Mouse (Mus musculus) embryonic facial prominence, embryonic 15.5 days (tissue): ENCODE data around the gene Olfr934. TPM values are rescaled to one million over a fixed set of nuclear protein-coding genes. Genes with fewer than 3 reads are reported as not detected.

ENCODE experiments used
- ATAC-seq: fragments of 200-750 bp; cut with Nextera tagmentation; 2 replicates; pipeline ENCODE4 v1.8.0; 2017; ENCODE audit warnings: low read depth, moderate TSS enrichment; ENCODE audit not compliant: insufficient number of reproducible peaks, low FRiP score, low TSS enrichment
- H3K27ac ChIP-seq: fragments of 300-500 bp; sonication (generic); replicated peaks from 2 replicates; pipeline ENCODE4 v1.5.1; 2015; ENCODE audit warnings: mild to moderate bottlenecking, inconsistent platforms
- H3K27me3 ChIP-seq: fragments of 300-500 bp; sonication (generic); 2 replicates; pipeline ENCODE4 v1.6.1; 2015; ENCODE audit warnings: inconsistent platforms
- H3K36me3 ChIP-seq: fragments of 300-500 bp; sonication (generic); 2 replicates; pipeline ENCODE4 v1.6.1; 2015; ENCODE audit warnings: mild to moderate bottlenecking, inconsistent platforms
- H3K4me1 ChIP-seq: fragments of 300-500 bp; sonication (generic); 2 replicates; pipeline ENCODE4 v1.6.1; 2015; ENCODE audit warnings: inconsistent platforms
- H3K4me2 ChIP-seq: fragments of 300-500 bp; sonication (generic); replicated peaks from 2 replicates; pipeline ENCODE4 v1.6.1; 2015; ENCODE audit warnings: mild to moderate bottlenecking, inconsistent platforms
- H3K4me3 ChIP-seq: fragments of 300-500 bp; sonication (generic); replicated peaks from 2 replicates; pipeline ENCODE4 v1.5.1; 2015; ENCODE audit warnings: mild to moderate bottlenecking, inconsistent platforms
- H3K9ac ChIP-seq: fragments of 300-500 bp; sonication (generic); 2 replicates; pipeline ENCODE4 v1.6.1; 2015; ENCODE audit warnings: inconsistent platforms
- H3K9me3 ChIP-seq: fragments of 300-500 bp; sonication (generic); replicated peaks from 2 replicates; pipeline ENCODE4 v1.6.1; 2016; ENCODE audit warnings: inconsistent platforms
- WGBS: fragments of 180-500 bp; shearing (Covaris S2); methylation state at CpG from one replicate; pipeline ENCODE4 v1.1.7; 2015; 5-methylcytosine and 5-hydroxymethylcytosine counted together
- polyA plus RNA-seq: library from polyadenylated mRNA; unstranded; fragments of >200 nt; fragmentation: Nextera tagmentation; extraction: Ambion mirVana; gene quantifications from 2 replicates; pipeline ENCODE4 v1.2.1, GENCODE M21; 2015

Gene Olfr934
- 0.07 TPM in 1 of 2 replicates, not detected in the other for polyA plus RNA-seq

GRCm38 (mm10) chr9:38988215-38988614 lies at the start of gene Olfr934:
Gene Olfr934 (minus strand): TSS chr9:38988315.
- ATAC-seq, result no peak
- 85% methylated on average over 2 of the region's 2 CpGs for WGBS

GRCm38 (mm10) chr9:39023277-39023676 lies 35.2 kb upstream of the Olfr934 start, which contains the start of gene Olfr146:
Gene Olfr146 (minus strand): TSS chr9:39023377.
- Histone ChIP-seq H3K4me1 (no peaks in the 10 kb centered on the region), H3K36me3 (no peaks in the 10 kb centered on the region), H3K27ac (no peak within 1 kb of the TSS), H3K9me3 (no peaks in the 10 kb centered on the region), H3K4me2 (no peak within 1 kb of the TSS), H3K27me3 (no peaks in the 10 kb centered on the region), H3K4me3 (no peak within 1 kb of the TSS), H3K9ac (no peak within 1 kb of the TSS)
- 81% methylated on average over 1 of the region's 1 CpGs for WGBS
- no peak for ATAC-seq

More at GRCm38 (mm10) chr9:38988215-38988614, at the start of gene Olfr934:
- H3K27ac ChIP-seq, result no peak within 1 kb of the TSS
- no peak within 1 kb of the TSS for H3K4me2 ChIP-seq
- H3K27me3 ChIP-seq, result no peaks in the 10 kb centered on the region
- no peak within 1 kb of the TSS for H3K4me3 ChIP-seq
- H3K9me3 ChIP-seq, result no peaks in the 10 kb centered on the region
- no peaks in the 10 kb centered on the region for H3K36me3 ChIP-seq
- H3K9ac ChIP-seq, result no peak within 1 kb of the TSS
- no peaks in the 10 kb centered on the region for H3K4me1 ChIP-seq

- 71% methylated on average over 2 of the region's 2 CpGs for WGBS
- H3K27ac ChIP-seq, result no peak within 1 kb of the TSS
Observed at GRCm38 (mm10) chr9:38999583-38999982, 11.5 kb upstream of the Olfr934 start, which contains the start of gene Olfr935. Gene Olfr935 (minus strand): TSS chr9:38999683.

GRCm38 (mm10) chr9:38972013-38972412 lies 16.1 kb downstream of the Olfr934 start, which contains the start of gene Olfr933:
Gene Olfr933 (plus strand): TSS chr9:38972313.
- Histone ChIP-seq H3K4me3 (no peak within 1 kb of the TSS), H3K9me3 (no peaks in the 10 kb centered on the region), H3K4me2 (no peak within 1 kb of the TSS), H3K4me1 (no peaks in the 10 kb centered on the region), H3K27ac (no peak within 1 kb of the TSS), H3K9ac (no peak within 1 kb of the TSS), H3K36me3 (no peaks in the 10 kb centered on the region), H3K27me3 (no peaks in the 10 kb centered on the region)
- WGBS, result 78% methylated on average over 4 of the region's 4 CpGs
- no peak for ATAC-seq

More at GRCm38 (mm10) chr9:38999583-38999982, 11.5 kb upstream of the Olfr934 start, which contains the start of gene Olfr935:
- no peak for ATAC-seq
- H3K9me3 ChIP-seq, result no peaks in the 10 kb centered on the region
- H3K27me3 ChIP-seq, result no peaks in the 10 kb centered on the region
- no peak within 1 kb of the TSS for H3K4me3 ChIP-seq
- H3K4me1 ChIP-seq, result no peaks in the 10 kb centered on the region
- H3K9ac ChIP-seq, result no peak within 1 kb of the TSS
- no peaks in the 10 kb centered on the region for H3K36me3 ChIP-seq
- no peak within 1 kb of the TSS for H3K4me2 ChIP-seq

- Histone ChIP-seq H3K4me3 (no peak overlapping the region), H3K27me3 (no peaks in the 10 kb centered on the region), H3K36me3 (no peaks in the 10 kb centered on the region), H3K27ac (no peak overlapping the region), H3K9me3 (no peaks in the 10 kb centered on the region), H3K4me1 (no peaks in the 10 kb centered on the region), H3K4me2 (no peak overlapping the region), H3K9ac (no peak overlapping the region)
- no peak for ATAC-seq
- WGBS, result 84% methylated on average over 4 of the region's 4 CpGs
Observed at GRCm38 (mm10) chr9:38954124-38954416, 34.0 kb downstream of the Olfr934 start.

- WGBS, result 81% methylated on average over 7 of the region's 7 CpGs
- H3K4me2 ChIP-seq, result no peak overlapping the region
Observed at GRCm38 (mm10) chr9:38953401-38954123, 34.6 kb downstream of the Olfr934 start.

More at GRCm38 (mm10) chr9:38953401-38954123, 34.6 kb downstream of the Olfr934 start:
- Histone ChIP-seq H3K4me1 (no peaks in the 10 kb centered on the region), H3K4me3 (no peak overlapping the region), H3K9ac (no peak overlapping the region), H3K36me3 (no peaks in the 10 kb centered on the region), H3K9me3 (no peaks in the 10 kb centered on the region), H3K27me3 (no peaks in the 10 kb centered on the region), H3K27ac (no peak overlapping the region)
- ATAC-seq, result no peak

Other genes with a start within 250 kb of the Olfr934 start
- 0.04 TPM in 1 of 2 replicates, not detected in the other for gene Olfr920, start 236.0 kb downstream of the Olfr934 start, polyA plus RNA-seq
- gene Olfr921, start 215.2 kb downstream of the Olfr934 start, polyA plus RNA-seq, result not detected in 2 replicates
- not detected in 2 replicates for gene Olfr922, start 173.7 kb downstream of the Olfr934 start, polyA plus RNA-seq
- 0.70 and 0.88 TPM in 2 replicates for gene Olfr923, start 161.8 kb downstream of the Olfr934 start, polyA plus RNA-seq
- 0.08 TPM in 1 of 2 replicates, not detected in the other for gene Olfr924, start 143.9 kb downstream of the Olfr934 start, polyA plus RNA-seq
- not detected in 2 replicates for gene Olfr26, start 133.3 kb downstream of the Olfr934 start, polyA plus RNA-seq
- gene Olfr926, start 111.2 kb downstream of the Olfr934 start, polyA plus RNA-seq, result not detected in 2 replicates
- 0.30 TPM in 1 of 2 replicates, not detected in the other for gene Olfr930, start 58.5 kb downstream of the Olfr934 start, polyA plus RNA-seq
- 0.11 and 0.14 TPM in 2 replicates for gene Olfr933, start 16.0 kb downstream of the Olfr934 start, polyA plus RNA-seq
- gene Olfr935, start 11.4 kb upstream of the Olfr934 start, polyA plus RNA-seq, result 0.19 TPM in 1 of 2 replicates, not detected in the other
- 0.40 TPM in 1 of 2 replicates, not detected in the other for gene Olfr146, start 35.1 kb upstream of the Olfr934 start, polyA plus RNA-seq
- gene Olfr937, start 76.6 kb upstream of the Olfr934 start, polyA plus RNA-seq, result not detected in 2 replicates
- gene Olfr938, start 90.6 kb upstream of the Olfr934 start, polyA plus RNA-seq, result not detected in 2 replicates
- gene Olfr27, start 139.8 kb upstream of the Olfr934 start, polyA plus RNA-seq, result not detected in 2 replicates
- gene Olfr943, start 178.0 kb upstream of the Olfr934 start, polyA plus RNA-seq, result not detected in 2 replicates
- gene Olfr944, start 213.6 kb upstream of the Olfr934 start, polyA plus RNA-seq, result 0.17 TPM in 1 of 2 replicates, not detected in the other